Mouse (Mus musculus) hindbrain, postnatal 0 days (tissue): ENCODE measurements around the gene Cers6. TPM values are rescaled to one million over a fixed set of nuclear protein-coding genes. Genes with fewer than 3 reads are reported as not detected.

Experiments
- ATAC-seq: fragments of 200-750 bp; cut with Nextera tagmentation; 2 replicates; pipeline ENCODE4 v1.8.0; 2017; ENCODE audit warnings: mild to moderate bottlenecking, moderate TSS enrichment, moderate library complexity
- DNase-seq: peaks from one replicate; pipeline ENCODE4 v3.0.0-alpha.2; 2015; ENCODE audit warnings: low spot score
- H3K27ac ChIP-seq: fragments of 300-500 bp; sonication (generic); 2 replicates; pipeline ENCODE4 v1.5.1; 2014; ENCODE audit warnings: mild to moderate bottlenecking
- H3K27me3 ChIP-seq: fragments of 300-500 bp; sonication (generic); 2 replicates; pipeline ENCODE4 v1.6.1; 2014; ENCODE audit warnings: low read length, mixed read lengths; ENCODE audit not compliant: insufficient read depth
- H3K36me3 ChIP-seq: fragments of 300-500 bp; sonication (generic); 2 replicates; pipeline ENCODE4 v1.6.1; 2014; ENCODE audit warnings: low read length, mixed read lengths; ENCODE audit not compliant: insufficient read depth
- H3K4me1 ChIP-seq: fragments of 300-500 bp; sonication (generic); 2 replicates; pipeline ENCODE4 v1.6.1; 2014; ENCODE audit warnings: antibody characterized with exemption, low read length, mixed read lengths; ENCODE audit not compliant: insufficient read depth
- H3K4me2 ChIP-seq: fragments of 300-500 bp; sonication (generic); 2 replicates; pipeline ENCODE4 v1.6.1; 2014; ENCODE audit warnings: low read depth, mild to moderate bottlenecking, low read length, moderate library complexity, mixed read lengths
- H3K4me3 ChIP-seq: fragments of 300-500 bp; sonication (generic); 2 replicates; pipeline ENCODE4 v1.5.1; 2014; ENCODE audit warnings: low read length
- H3K9ac ChIP-seq: fragments of 300-500 bp; sonication (generic); replicated peaks from 2 replicates; pipeline ENCODE4 v1.6.1; 2014; ENCODE audit warnings: mild to moderate bottlenecking, low read length, moderate library complexity, mixed read lengths
- H3K9me3 ChIP-seq: fragments of 300-500 bp; sonication (generic); 2 replicates; pipeline ENCODE4 v1.6.1; 2016; ENCODE audit warnings: low read length, mixed read lengths
- CTCF ChIP-seq: IDR thresholded peaks from 2 replicates; pipeline ENCODE4 v1.5.1; 2016; ENCODE audit warnings: antibody characterized with exemption, control low read depth, low read depth
- WGBS: fragments of 180-500 bp; shearing (Covaris S2); extraction: QIAGEN DNeasy Blood & Tissue Kit; methylation state at CpG from one replicate; pipeline ENCODE4 v1.1.7; 2014; 5-methylcytosine and 5-hydroxymethylcytosine counted together
- polyA plus RNA-seq: library from polyadenylated mRNA; unstranded; fragments of >200 nt; fragmentation: Nextera tagmentation; extraction: Ambion mirVana; gene quantifications from 2 replicates; pipeline ENCODE4 v1.2.1, GENCODE M21; 2015
- total RNA-seq: library from RNA; depleted of rRNA; stranded (reverse); fragments of >200 nt; gene quantifications from 2 replicates; pipeline ENCODE4 v1.2.3, GENCODE M21; 2014

The Cers6 gene
- total and polyA plus RNA-seq, 2 experiments from 2014 or later: 25.8 to 58.7 TPM

DNA sequence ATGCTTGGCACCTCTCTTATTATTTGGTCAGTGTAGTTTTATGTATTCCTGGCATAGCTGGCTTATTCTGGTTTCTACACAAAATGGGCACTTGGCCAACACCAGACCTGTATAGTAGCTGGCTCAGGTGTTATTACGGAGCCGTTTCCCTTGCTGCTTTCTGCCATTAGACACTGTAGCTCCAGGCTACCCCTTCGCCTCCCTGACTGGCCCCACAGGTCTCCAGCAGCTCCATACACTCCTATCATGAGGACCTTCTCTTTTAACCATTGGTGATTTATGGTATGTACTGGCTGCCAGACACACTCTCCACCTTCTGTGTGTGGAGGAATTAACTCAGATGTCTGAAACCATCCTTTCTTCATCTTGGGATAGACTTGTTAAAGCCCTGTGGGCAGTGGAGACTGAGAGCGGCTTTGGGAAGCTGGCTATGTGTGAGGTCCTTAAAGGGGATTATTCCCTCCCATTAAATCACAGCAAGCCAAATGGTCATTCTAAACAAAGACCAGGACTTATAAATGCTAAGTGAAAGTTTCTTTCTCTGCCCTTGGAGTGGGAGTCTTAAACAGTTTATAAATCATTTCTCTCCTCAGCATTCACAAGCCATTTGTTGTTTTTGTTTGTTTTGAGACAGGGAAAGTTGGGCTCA is 192.1 kb downstream of the Cers6 start:
- H3K27ac ChIP-seq: no peak overlapping the region
- peaks cover 5% of the 10 kb centered on the region; the same call in 1 of the 2 replicates for H3K4me1 ChIP-seq
- no peaks in the 10 kb centered on the region for H3K27me3 ChIP-seq
- H3K36me3 ChIP-seq: 0 out of 2 replicates have a peak, but pooled peaks cover 5% of the 10 kb centered on the region
- DNase-seq: no peak
- no peak overlapping the region for H3K9ac ChIP-seq
- no peak overlapping the region for H3K4me2 ChIP-seq
- ATAC-seq: no peak
- no peaks in the 10 kb centered on the region for H3K9me3 ChIP-seq
- no peak for TF ChIP-seq CTCF
- no peak overlapping the region for H3K4me3 ChIP-seq
- 60% methylated on average over 4 of the region's 4 CpGs for WGBS

DNA sequence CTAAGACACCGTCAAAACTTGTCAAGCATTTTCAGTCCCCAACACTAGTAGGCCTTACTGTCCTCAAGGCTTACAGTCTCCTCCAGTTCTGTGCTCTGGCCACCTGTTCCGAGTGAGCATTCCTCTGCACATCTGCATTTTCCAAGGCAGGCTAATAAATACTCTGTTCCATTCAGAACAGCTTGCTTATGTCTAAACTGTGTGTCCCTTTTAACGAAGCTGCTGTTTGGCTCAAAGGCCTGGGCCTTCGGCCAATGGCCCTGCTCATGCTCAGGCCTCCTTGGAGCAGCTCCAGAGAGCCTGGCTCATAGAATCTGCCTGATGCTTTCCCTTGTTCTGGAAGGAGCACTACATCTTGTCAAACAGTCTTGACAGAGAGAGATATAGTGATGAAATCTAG is 193.0 kb downstream of the Cers6 start:
- 46% methylated on average over 4 of the region's 4 CpGs for WGBS
- Histone ChIP-seq H3K9ac (no peak overlapping the region), H3K27ac (no peak overlapping the region), H3K36me3 (0 out of 2 replicates have a peak, but pooled peaks cover 5% of the 10 kb centered on the region), H3K4me1 (peaks cover 5% of the 10 kb centered on the region; the same call in 1 of the 2 replicates), H3K4me2 (no peak overlapping the region), H3K27me3 (no peaks in the 10 kb centered on the region), H3K9me3 (no peaks in the 10 kb centered on the region), H3K4me3 (no peak overlapping the region)
- DNase-seq (peak; percentile 83), ATAC-seq (peak; percentile 84)
- TF ChIP-seq CTCF: no peak

DNA sequence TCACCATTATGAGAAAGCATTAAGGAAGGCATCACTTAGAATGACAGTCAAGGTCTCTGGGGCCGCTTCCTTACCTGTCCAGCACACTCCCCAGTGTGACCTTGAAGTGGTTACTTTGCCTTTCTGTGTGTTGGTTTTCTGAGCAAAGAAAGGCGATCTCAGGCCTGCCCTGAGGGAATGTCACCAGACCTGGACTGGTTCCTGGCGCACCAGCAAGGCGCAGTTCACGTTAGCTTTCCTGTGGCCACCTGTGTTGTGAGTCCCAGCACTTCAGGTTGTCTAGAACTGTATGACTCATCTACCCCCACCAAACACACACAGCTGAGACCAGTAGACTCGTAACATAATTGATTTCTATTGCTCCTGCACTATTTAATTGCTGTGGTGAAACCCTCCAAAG is 193.9 kb downstream of the Cers6 start:
- Histone ChIP-seq H3K36me3 (0 out of 2 replicates have a peak, but pooled peaks cover 5% of the 10 kb centered on the region), H3K4me2 (no peak overlapping the region), H3K4me1 (peaks cover 5% of the 10 kb centered on the region; the same call in 1 of the 2 replicates), H3K27ac (no peak overlapping the region), H3K9me3 (no peaks in the 10 kb centered on the region), H3K9ac (no peak overlapping the region), H3K4me3 (no peak overlapping the region), H3K27me3 (no peaks in the 10 kb centered on the region)
- WGBS: 89% methylated on average over 6 of the region's 6 CpGs
- DNase-seq (no peak), ATAC-seq (no peak)
- TF ChIP-seq CTCF: no peak

DNA sequence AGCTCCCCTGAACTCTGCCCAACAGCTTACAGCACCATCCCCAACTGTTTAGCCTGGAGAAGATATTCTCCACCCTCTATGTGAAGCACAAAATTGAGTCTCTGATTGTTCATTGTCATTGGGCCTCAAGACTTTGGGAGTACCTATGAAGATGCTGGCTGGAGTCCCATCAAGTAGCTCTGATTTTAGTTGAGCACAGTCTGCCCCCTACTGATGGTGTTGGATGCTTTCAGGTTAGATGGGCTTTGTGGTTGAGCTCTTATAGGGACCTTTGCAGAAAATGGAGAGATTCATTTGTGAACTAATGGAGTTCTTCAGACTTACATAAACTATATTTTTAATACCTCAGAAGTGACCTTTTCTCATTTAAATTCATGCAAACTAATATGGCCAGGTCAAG is 200.1 kb downstream of the Cers6 start:
- ATAC-seq (no peak), DNase-seq (peak; percentile 32)
- peak; percentile 34 for TF ChIP-seq CTCF

DNA sequence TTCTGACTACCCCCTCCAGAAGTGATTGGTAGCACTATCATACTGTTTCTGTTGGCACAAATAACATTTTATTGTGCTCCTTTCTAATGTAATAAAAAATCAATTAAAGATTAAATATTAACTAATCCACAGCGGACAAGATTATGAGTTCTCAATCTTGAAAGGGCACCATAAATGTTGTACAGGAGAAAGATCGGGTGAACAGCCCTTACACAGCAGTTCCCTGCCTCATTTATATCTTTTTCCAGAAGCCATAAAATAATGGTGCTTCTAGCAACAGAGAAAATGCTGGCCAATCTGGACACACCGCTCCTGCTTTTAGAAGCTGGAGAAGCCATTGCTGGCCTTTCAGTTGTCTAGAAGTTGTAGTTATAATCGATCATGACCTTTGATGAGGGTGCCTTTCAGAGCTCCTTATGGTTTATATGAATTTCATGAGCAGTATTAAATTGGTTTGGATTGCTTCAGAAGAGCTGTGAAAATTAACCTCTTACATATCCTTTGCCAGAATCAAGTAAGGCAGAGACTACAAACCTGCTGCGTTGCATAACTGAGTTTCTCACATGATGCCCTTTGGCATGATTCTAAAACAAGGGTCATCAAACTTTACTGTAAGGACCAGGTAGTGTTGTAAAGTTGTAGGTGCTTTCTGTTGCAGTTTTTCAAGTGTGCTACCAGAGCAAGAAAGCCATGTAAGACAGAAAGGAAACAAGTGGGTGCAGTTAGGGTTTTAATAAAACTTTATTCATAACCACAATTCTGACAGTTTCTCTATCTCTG is 200.9 kb downstream of the Cers6 start:
- Histone ChIP-seq H3K27me3 (no peaks in the 10 kb centered on the region), H3K9me3 (no peaks in the 10 kb centered on the region), H3K9ac (no peak overlapping the region), H3K36me3 (no peaks in the 10 kb centered on the region), H3K27ac (no peak overlapping the region), H3K4me3 (no peak overlapping the region), H3K4me1 (no peaks in the 10 kb centered on the region), H3K4me2 (no peak overlapping the region)
- DNase-seq: no peak
- no peak for TF ChIP-seq CTCF
- no peak for ATAC-seq
- WGBS: 94% methylated on average over 5 of the region's 5 CpGs

More for the DNA sequence above, 200.1 kb downstream of the Cers6 start:
- Histone ChIP-seq H3K4me1 (no peaks in the 10 kb centered on the region), H3K9me3 (no peaks in the 10 kb centered on the region), H3K9ac (no peak overlapping the region), H3K4me3 (no peak overlapping the region), H3K4me2 (no peak overlapping the region), H3K27me3 (no peaks in the 10 kb centered on the region), H3K36me3 (no peaks in the 10 kb centered on the region), H3K27ac (no peak overlapping the region)

DNA sequence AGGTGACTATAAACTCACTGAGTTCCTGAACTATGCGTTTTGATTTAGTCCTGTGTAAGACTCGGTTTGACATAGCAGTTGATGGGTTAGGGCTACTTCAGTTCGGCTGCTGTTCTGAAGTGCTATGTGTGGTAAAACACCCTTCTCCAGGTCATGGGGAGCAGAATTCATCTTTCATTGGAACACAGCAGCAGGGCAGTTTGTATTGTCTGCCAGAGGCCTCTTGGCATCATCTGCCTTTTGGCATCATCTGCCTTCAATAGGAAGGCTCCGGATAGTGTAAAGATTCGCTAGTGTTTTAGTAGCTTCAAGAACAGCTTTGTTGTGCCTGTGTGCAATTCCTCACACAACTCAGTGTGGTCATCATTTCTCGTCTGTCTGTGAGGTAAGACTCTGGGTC is 203.5 kb downstream of the Cers6 start:
- Histone ChIP-seq H3K27ac (no peak overlapping the region), H3K36me3 (no peaks in the 10 kb centered on the region), H3K4me3 (no peak overlapping the region), H3K4me1 (no peaks in the 10 kb centered on the region), H3K9ac (no peak overlapping the region), H3K27me3 (no peaks in the 10 kb centered on the region), H3K4me2 (no peak overlapping the region), H3K9me3 (no peaks in the 10 kb centered on the region)
- DNase-seq (no peak), ATAC-seq (no peak)
- 73% methylated on average over 6 of the region's 6 CpGs for WGBS
- TF ChIP-seq CTCF: no peak
